Mouse (Mus musculus): ENCODE data around the gene Dzank1.

The Dzank1 gene

DNA sequence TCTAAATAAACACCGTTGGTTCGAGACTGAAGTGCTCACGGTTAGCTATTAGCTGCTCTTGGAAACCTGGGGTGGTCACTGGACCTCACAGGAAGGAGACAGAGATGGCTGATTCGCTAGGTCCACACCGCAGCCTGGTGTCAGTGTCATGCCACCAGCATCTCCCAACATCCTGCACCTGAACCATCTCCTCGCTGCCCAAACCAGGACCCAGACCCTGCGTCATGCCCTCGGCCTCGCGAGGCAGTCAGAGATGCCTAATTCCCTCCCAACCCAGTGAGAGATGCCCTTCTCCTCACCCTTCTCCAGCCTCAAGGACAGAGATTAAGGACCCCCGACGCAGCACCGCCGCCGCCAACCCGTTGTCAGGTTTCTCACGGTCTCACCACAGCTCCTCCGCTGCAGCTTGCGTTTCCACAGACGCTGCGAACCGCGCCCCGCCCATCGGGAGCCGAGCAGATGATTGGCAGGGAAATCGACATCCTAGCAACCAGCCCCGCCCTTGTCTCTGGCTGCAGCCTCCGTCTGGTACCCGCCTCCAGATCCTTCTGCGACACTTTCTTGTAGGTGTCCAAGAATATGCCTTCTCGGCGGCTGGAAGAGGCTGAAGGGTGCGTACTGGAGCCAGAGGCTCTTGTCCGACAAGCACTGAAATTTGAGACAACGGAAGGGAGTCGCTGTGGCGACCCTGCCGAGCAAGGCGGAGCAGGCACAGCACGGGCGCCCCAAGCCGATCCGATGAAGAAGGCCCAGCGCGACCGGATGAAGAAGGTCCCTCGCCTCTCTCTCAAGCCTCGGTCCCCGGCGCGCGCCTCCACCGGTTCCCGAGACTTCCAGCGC is at the start of gene Dzank1, which contains the start of gene Polr3f:
Dzank1 (minus strand) TSS at position 434 of the 840 bp plus-strand sequence.
Polr3f (plus strand) TSS at position 738 of the 840 bp plus-strand sequence.
- DNase-seq: peak; percentile 97

DNA sequence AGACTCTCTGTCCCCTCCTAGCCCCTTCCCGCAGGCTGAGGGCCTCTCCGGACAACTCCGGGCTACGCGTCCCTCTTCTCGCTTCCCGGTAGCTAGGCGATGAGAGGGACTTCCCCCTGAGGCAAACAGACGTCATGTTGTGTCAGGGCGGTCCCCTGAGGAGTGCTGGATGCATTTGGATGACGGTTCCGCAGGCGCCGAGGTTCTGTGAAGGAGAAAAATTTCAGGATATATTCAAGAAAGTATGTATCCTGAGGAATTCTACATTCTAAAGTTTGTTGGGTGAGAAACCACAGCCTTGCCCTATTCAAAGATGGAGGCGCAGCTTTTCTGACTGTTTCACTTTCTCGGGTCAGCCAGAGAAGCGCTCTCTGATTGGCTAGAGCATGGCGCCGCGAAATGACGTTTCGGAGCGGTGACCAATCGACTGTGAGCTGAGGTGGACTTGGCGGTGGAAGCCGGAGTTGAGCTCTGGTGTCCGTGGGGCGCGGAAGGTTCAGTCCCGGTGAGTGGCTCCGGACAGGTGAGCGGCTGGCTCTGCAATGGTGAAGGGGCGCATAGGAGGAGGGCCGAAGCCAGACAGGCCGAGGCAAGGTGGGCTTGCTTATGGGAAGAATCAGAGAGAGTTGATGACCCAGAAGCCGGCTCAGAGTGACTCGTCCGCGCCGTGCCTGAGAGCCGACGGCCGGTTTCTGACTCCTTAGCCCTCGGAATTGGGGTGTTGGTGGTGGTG is 28.8 kb upstream of the Dzank1 start, which contains the start of gene Sec23b:
Sec23b (plus strand) TSS at position 410 of the 733 bp plus-strand sequence.
- peak; percentile 97 to 98 for DNase-seq

DNA sequence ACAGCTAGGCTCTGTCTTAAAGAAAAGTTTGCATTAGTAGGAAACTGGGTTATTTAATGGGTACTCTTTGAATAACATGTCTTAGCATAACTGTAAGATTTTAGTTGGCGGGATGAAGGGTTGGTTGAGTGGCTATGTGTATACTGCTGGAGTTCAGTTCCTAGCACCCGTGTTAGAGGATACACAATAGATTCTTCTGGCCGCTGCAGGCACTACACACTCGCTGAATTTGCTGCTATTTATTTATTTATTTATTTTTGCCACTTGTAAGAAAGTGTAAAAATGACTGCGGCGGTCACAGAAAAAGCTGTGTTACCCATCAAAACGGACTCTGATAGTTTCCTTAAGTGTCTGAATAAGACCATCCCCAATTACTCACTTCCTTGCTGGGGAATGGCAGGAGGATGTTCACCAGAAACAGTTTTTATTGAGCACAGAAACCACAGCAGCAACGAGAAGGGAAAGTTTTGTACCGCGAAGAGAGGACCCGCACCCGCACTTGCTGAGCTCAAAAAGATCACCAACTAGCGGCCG is 28.1 kb upstream of the Dzank1 start:
- no peak for DNase-seq

DNA sequence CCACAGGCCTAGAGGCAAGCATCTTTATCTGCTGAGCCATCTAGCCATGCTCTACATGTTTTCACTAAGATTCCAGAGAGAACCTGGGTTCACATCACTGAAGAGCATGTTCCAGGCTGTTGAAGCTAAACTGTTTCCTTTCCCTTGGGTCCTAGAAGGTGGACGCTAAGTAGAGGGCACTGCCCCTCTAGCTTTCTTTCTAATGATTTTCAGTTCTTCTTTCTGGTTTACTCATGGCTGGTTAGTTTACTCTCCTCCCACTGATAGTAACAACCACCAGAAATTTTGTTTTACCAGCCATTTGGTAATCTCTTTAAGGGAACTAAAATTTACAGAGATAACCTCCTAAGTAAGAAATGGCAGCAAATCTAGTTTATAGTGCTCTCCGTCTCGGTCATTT is 26.7 kb upstream of the Dzank1 start:
- no peak for DNase-seq

DNA sequence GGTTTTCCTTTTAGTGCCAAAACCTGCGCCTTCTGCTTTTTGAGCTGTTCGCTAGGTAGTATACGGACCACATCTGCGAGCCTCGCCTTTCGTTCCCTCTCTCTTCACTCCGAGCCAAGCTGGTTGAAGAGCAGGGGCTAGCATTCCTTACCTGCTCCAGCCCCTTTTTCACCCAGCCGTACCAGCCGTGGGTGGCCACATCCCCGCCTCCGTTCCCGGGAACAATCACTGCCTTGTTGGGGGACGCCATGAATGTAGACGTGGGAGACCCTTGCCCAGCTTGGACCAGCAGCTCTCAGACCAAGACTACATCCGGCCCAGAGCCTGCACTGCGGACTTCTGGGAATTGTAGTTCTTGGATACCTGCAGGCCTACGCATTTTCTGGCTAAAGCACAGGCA is 23.3 kb upstream of the Dzank1 start, which contains the start of gene Rbbp9:
Rbbp9 (minus strand) TSS at position 341 of the 400 bp plus-strand sequence.
- DNase-seq: peak; percentile 61 to 64

DNA sequence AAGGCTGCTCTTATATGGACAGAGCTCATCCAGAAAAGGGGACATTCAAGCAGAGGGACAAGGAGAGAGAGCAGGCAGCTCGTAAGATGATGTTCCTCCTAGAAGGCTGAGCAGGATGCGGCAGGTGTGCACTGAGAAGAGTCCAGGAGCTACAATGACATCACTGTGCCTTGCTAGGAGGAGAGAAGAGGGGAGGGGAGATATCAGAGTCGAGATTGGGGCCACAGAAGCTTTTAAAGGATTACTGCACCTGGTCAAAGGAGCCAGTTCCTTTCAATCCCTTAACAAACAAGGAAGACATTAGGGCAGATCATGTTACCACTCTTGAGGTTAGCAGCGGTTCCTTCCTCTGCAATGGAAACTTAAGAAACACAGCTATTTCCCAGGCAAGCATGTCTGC is 20.3 kb upstream of the Dzank1 start:
- no peak for DNase-seq

DNA sequence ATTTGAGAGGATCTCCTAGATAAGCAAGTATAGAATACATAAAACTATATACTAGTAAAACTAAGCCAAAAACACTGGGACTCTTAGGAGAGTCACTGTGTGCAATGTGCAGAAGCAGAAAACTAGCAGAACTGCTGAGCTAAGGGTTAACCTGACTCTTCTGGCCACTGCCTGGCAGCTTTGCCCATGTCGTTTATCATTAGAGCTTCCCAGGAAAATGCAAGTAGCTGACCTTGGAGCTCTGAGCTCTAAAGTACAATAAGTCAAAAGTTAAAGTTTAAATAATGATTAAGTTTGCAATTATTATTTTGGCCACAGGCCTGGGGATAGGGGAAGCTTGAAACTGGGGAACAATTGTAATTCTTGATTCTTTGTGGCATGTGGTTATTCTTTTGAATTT is 18.3 kb upstream of the Dzank1 start:
- DNase-seq: no peak

DNA sequence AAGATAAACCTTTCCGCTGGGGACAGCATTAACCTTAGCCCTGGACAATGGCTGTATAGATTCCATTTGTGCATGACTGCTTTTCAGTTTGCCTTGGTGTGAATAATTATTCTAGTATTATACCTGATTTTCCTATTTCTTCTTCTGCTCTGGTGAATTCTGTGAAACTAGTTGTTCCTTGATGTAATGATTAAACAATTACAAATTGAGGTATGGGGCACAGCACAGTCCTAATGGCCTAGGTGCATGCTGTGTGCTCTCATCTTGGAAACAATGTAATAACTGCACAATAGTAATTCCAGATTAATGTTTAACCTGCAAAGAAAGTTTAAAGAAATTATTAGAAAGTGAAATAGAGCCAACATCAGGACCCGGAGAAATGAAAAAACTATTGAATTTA is 17.8 kb upstream of the Dzank1 start:
- no peak for DNase-seq

DNA sequence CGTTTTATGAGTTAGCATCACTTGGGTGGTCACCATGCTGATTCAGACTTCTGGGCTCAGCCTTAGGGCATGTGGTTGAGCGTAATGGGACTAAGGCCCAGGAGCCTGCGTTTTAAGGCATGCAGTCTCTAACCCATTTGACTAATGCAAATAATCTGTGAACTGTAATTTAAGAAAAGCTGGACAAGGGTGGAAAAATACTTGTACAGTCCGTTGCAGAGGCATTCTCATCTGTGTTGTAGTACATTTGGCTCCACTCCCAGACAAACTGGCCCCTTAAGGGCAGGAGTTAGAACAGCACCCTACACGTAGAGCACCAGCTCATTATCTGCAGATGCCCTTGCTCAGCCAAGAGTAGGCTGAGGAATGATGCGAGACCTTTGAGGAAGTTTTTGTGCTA is 17.4 kb upstream of the Dzank1 start:
- no peak for DNase-seq

DNA sequence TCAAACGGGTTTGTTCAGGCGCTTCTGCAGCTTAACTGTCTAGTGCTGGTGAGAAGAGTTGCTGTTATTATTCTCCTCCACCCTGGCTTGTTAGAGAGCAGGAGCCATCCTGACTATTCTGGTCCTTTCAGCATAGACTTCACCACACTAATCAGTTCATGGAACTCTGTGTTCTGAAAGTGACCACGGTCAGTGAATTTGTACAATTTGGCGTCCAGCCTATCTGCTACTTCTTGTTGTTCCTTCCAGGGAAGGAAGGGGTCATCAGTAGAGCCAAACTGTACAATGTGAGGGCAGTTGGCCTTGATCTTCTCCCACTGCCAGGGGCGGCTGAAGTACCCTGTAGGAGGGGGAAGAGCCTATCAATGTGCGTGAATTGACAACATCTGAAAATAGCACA is 16.5 kb upstream of the Dzank1 start:
- no peak for DNase-seq

DNA sequence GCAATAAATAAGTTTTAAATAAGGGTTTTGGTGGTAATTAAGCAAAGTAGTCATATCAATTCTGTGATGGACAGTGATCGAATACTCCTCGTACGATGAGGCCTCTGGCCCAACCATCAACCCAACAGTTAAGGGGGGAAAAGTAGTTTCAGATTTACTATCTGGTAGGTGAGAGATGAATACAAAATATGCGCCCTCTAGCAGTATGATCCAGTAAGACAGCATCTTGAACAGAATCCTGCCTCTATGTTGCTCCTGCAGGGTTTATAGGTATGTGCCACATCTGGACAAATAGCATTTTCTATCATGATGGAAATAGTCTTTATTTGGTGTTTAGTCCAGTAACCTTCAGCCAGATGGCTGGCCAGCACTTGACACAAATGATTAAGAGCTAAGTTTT is 14.0 kb upstream of the Dzank1 start:
- no peak for DNase-seq

DNA sequence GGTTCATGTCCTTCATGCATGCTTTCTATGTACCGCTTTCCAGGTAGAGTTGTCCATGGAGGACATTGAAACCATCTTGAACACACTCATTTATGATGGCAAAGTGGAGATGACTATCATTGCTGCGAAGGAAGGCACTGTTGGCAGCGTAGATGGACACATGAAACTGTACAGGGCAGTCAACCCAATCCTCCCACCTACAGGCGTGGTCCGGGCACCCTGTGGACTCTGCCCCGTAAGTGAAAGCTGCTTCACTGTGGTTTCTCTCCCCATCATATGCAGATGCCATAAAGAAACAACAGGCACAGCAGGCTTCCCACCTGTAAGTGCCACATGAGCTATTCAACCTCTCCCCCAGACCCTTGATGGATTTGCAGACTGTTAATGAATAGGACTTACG is 9.9 kb upstream of the Dzank1 start:
- DNase-seq: no peak

DNA sequence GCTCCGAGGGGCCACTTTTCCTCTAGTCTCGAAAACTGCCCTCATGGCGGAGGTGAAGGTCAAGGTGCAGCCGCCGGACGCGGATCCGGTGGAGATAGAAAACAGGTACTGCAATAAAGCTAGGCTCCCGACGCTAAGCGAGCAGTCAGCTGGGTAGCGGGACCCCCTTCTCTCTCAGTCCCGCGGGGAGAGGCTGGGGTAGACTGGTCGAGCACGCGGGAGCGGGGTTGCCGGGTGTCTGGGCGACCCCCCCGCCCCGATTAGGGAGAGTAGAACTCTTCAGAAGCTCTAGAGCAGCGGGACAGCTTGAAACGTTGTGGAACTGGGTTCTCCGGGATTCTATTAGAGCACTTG is 584 bp upstream of the Dzank1 start:
- DNase-seq: no peak

DNA sequence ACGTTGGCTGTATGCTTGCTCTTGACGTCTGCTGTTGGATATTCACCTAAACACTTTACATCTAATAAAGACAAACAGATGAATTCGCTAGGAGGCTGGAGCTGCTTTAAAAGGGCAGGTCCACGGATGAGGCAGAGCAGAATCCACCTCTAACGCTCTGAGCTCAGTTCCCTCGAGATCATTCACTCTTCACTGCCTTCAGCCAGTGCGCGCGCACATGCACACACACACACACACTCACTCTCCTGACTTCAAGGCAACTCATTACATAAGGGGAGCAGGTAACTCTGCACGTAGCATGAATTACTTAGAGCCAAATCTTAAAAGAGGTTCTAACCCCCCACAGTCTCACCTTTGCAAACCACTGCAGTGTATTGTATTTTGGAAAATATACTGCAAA is 1.4 kb downstream of the Dzank1 start:
- DNase-seq: no peak

DNA sequence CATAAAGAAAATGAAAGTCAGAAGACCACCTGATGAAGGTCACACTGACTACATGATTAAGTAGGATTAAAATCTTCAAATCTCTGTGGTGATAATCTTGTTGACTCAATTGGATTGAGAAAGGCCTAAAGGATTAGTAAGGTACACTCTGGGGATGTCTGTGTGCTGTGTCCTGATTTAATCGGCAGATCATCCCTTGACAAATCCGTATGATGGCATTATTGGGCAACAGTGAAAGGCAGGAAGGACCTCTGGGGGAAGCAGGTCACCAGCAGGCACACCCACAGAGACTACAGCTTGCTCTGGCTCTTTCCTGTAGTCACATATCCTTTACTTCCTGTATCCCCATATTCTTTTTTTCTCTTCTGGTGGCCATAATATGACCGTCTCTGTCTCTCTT is 7.4 kb downstream of the Dzank1 start:
- DNase-seq: no peak

DNA sequence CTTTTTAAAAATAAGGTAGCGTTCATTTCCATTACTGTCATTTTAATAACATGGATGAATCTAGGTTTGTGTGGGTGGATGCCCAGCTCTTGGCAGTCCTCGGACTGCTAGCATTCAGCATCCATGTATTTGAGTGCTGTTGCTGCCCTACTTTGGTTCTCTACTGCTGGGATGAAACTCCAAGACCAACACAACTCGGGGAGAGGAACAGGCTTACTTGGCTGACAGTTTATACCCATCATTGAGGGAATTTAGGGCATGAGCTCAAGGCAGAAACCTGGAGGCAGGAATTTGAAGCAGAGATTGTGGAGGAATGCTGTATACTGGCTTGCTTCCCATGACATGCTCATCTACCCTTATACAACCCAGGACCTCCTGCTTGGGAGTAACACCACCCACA is 12.6 kb downstream of the Dzank1 start:
- no peak for DNase-seq

DNA sequence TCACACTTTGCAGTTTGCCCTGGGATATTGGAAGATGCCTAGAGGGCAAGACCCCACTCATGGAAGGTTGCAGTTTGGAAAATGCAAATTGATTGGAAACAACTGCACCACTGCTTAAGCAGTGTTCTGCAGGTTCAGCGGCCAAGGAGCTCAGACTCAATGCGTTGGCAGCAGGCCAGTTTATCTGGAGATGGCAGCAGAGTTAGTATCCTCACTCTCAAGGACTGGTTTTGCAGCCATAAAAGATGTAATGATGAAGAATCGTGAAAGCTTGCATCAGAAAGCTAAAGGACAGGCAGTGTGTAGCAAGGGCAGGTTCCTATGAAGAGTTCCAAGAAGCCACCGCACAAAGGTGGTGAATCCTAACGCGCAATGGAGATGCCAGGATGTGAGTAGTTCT is 25.1 kb downstream of the Dzank1 start:
- no peak for DNase-seq

DNA sequence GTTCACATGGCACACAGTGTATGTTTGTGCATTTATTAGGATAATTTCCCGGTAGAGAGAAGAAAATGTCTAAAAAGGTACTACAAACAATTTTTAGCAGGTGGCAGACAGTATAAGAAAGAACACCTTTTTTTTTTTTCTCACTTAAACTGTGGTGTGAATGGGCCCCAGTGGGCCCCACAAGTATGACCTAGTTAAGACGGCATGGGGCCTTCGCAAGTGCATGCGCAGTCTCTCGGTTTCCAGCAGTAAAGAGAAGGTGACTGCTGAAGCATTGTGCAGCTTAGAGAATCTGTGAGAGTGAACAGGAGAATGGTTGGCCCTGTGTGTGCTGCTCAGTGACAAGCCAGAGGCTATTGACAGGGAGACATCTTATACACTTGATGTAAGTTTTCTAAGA is 37.9 kb downstream of the Dzank1 start:
- no peak for DNase-seq

DNA sequence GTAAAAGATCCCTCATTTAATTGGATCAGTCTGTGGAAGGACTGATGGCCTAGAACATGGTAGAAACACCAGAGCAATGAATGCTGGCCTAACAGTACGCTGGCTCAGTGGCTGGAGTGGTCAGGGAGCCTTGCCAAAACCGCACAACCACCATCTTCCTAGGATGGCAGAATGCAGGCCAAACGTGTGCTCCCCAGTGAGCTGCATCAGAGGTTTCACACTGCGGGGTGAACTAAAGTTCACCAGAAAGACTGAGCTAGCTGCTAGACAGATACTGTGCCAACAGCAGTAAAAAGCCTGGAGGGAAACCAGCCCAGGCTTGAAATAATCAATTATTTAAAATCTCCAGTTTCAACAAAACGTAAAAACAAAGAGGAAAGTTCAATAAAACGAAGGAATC is 39.7 kb downstream of the Dzank1 start:
- DNase-seq: no peak

DNA sequence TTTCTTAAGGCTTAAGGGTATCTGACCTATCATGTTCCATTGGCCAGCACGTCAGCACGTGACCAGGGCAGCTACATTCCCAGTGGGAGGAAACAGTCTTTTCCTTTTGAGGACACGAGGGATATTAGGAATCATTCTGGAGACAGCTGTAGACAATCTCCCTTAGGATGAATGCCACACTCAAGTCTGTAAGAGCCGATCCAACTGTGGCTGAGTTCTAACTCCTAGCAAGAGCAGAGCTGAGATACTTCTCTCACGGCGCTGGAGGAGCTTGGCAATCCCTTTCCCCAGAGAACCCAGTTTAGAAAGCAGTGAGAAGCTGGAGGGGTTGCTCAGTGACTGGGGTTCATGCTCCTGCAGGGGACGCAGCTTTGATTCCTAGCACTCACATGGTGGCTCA is 41.8 kb downstream of the Dzank1 start:
- no peak for DNase-seq

DNA sequence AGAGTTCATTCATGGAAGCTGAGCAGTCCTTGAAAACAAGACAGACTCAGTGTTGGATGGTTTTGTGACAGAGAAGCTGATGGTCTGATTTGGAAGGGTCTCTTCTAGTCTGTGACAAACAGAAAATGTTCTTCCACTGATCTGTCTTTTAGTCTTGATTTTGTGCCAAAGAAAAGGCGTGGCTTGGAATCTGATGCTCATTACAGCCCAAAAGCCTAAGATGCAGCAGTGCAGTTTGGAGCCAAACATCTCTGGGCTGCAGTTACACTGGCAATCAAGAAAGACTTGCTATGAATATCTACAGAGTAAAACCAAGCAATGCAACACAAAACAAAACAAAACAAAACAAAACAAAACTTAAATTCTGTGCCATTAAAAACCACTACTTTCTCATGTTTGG is 43.1 kb downstream of the Dzank1 start:
- DNase-seq: no peak

DNA sequence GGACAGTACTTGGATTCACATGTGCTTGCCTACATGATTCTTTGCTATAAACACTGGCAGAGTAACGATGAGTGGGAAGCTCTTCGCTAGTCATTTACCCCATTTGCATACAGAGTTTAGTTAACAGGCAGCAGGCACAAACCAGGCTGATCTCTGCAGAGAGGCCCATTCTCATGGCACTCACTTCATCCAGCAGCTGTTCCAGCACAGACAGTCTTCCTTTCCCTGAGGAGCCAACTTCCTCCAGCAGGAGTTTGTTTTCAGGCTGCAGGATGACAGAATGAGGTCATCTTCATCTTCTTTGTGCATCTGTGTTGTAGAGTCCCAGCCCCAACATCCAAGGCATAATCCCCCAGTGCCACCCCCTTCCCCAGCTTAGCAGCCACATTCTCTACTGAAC is 47.8 kb downstream of the Dzank1 start:
- DNase-seq: no peak

DNA sequence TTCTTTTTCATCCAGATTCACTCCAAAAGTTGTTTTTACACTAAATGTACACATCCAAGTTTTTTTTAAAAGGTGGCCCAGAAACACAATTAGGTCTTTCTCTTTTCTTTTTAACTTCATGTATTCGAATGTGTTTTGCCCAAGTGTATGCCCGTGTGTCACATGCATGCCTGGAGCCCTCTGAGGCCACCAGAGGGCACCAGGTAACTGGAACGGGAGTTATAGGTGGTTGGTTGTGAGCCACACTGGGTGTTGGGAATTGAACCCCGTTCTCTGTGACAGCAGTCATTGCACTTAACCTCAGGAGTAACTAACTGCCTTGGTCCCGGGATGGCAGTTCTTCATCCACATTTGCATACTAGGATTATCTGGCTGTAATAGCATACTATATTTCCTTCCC is 60.0 kb downstream of the Dzank1 start:
- no peak for DNase-seq

All from lung, postnatal 4 days (tissue).